Mouse (Mus musculus) embryonic facial prominence, embryonic 15.5 days (tissue): Measurements from ENCODE around the gene Cct8. TPM values are rescaled to one million over a fixed set of nuclear protein-coding genes. Genes with fewer than 3 reads are reported as not detected.

ENCODE experiments used
- polyA plus RNA-seq: library from polyadenylated mRNA; unstranded; fragments of >200 nt; fragmentation: Nextera tagmentation; extraction: Ambion mirVana; gene quantifications from 2 replicates; pipeline ENCODE4 v1.2.1, GENCODE M21; 2015

The Cct8 gene
- polyA plus RNA-seq, 1 experiment from 2014 or later: 368 TPM

Other genes starting within 250 kb of the Cct8 start
- 23.4 and 25.7 TPM in 2 replicates for gene N6amt1, start 141.7 kb downstream of the Cct8 start, polyA plus RNA-seq
- 22.5 and 23.3 TPM in 2 replicates for gene Ltn1, start 63.3 kb downstream of the Cct8 start, polyA plus RNA-seq
- gene Rwdd2b, start 55.3 kb downstream of the Cct8 start, polyA plus RNA-seq: 10.7 and 11.7 TPM in 2 replicates
- gene Usp16, start 41.2 kb downstream of the Cct8 start, polyA plus RNA-seq: 45.7 and 51.7 TPM in 2 replicates
- gene Map3k7cl, start 57.5 kb upstream of the Cct8 start, polyA plus RNA-seq: 0.89 and 1.4 TPM in 2 replicates
- 13.0 and 14.4 TPM in 2 replicates for gene Bach1, start 203.1 kb upstream of the Cct8 start, polyA plus RNA-seq